Mouse (Mus musculus): Measurements from ENCODE around the gene Trib2. TPM values are rescaled to one million over a fixed set of nuclear protein-coding genes. Genes with fewer than 3 reads are reported as not detected.

Gene Trib2
- 10 to 100 TPM in 1 of 2 experiments, 1 to 10 TPM in 1; 2.1 to 11.8 TPM for polyA plus RNA-seq (2012; fragmentation: generic; extraction: Trizol)

DNA sequence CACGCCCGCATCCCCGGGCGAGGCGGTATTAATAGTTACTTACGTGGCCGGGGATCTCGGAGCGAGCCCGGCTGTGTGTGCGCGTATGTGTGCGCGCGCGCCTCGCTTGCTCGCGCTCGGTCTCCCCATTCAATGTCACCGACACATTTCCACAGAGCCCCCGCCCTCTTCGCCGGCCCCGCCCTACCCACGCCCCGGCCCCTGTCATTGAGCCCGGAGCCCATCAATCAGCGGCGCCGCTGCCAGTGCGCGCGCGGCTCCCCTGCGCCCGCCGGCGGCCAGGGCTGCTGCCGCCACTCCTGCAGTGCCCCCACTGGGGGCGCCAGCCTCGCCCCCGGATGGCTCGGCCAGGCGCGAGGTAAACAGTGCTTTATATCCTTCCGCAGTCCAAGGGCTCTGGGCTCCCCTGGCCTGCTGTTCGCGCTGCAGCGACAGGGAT, at the start of gene Trib2:
Gene Trib2, minus strand, starts transcription at position 183 of the 439 bp plus-strand sequence.

Measured in C3H10T1/2 (cell line).